Mouse (Mus musculus): ENCODE results near the gene Fam166b. TPM values are rescaled to one million over a fixed set of nuclear protein-coding genes. Genes with fewer than 3 reads are reported as not detected.

The Fam166b gene
- total and polyA plus RNA-seq, 3 experiments, result 1.4 TPM; not detected in 2

- no peak overlapping the region for H3K9ac ChIP-seq (ENCODE audit: low read depth, low read length)
- peaks cover 3% of the 10 kb centered on the region for H3K36me3 ChIP-seq (ENCODE audit: control insufficient read depth, insufficient read depth, low read length)
- WGBS, result 89% methylated on average over 14 of the region's 14 CpGs
- H3K79me2 ChIP-seq (replicated peaks; ENCODE audit: control insufficient read depth, insufficient read depth, low read length), result peaks cover 10% of the 10 kb centered on the region
- TF ChIP-seq POLR2A (IDR thresholded peaks at IDR 0.05; ENCODE audit: insufficient read depth, low read depth, low read length) (no peak), CTCF (IDR thresholded peaks at IDR 0.05) (no peak), EP300 (IDR thresholded peaks at IDR 0.05; ENCODE audit: insufficient read depth, low read depth, low read length) (no peak)
- peaks cover 15% of the 10 kb centered on the region for H3K4me1 ChIP-seq (ENCODE audit: control insufficient read depth, insufficient read depth, low read length)
- H3K4me3 ChIP-seq, result no peak overlapping the region
- DNase-seq, result peak in 1 of 2 experiments; percentile 19
- H3K27ac ChIP-seq, result no peak overlapping the region
- no peaks in the 10 kb centered on the region for H3K27me3 ChIP-seq (ENCODE audit: control insufficient read depth, insufficient read depth, low read length)
- intact Hi-C loops (cut with DNase I), result no loop called here
These were observed 14.2 kb downstream of the Fam166b start for GRCm38 (mm10) chr4:43414761-43415160.

GRCm38 (mm10) chr4:43407071-43407920 is 21.6 kb downstream of the Fam166b start:
- H3K9ac ChIP-seq (ENCODE audit: low read depth, low read length), result peak overlapping the region; percentile 67
- peak in 1 of 2 experiments; percentile 29 for DNase-seq
- H3K4me3 ChIP-seq, result peak overlapping the region; percentile 44
- no peak for TF ChIP-seq EP300 (IDR thresholded peaks at IDR 0.05; ENCODE audit: insufficient read depth, low read depth, low read length)
- no peak for TF ChIP-seq POLR2A (IDR thresholded peaks at IDR 0.05; ENCODE audit: insufficient read depth, low read depth, low read length)
- no peak for TF ChIP-seq CTCF (IDR thresholded peaks at IDR 0.05)
- peaks cover 25% of the 10 kb centered on the region for H3K4me1 ChIP-seq (ENCODE audit: control insufficient read depth, insufficient read depth, low read length)
- 43% methylated on average over 12 of the region's 12 CpGs for WGBS
- peak overlapping the region; percentile 98 for H3K27ac ChIP-seq
- H3K36me3 ChIP-seq (ENCODE audit: control insufficient read depth, insufficient read depth, low read length), result peaks cover 9% of the 10 kb centered on the region
- H3K79me2 ChIP-seq (replicated peaks; ENCODE audit: control insufficient read depth, insufficient read depth, low read length), result peaks cover 8% of the 10 kb centered on the region
- intact Hi-C loops (cut with DNase I), result loop anchor here (5.0 to 10.0 kb wide), 2 partner anchors 70 to 362 kb away; partner anchors contain the start of gene Fam214b
- H3K27me3 ChIP-seq (ENCODE audit: control insufficient read depth, insufficient read depth, low read length), result no peaks in the 10 kb centered on the region

GRCm38 (mm10) chr4:43406162-43406971 is 22.6 kb downstream of the Fam166b start:
- H3K79me2 ChIP-seq (replicated peaks; ENCODE audit: control insufficient read depth, insufficient read depth, low read length), result peaks cover 8% of the 10 kb centered on the region
- peak overlapping the region; percentile 72 for H3K9ac ChIP-seq (ENCODE audit: low read depth, low read length)
- 10% methylated on average over 28 of the region's 28 CpGs for WGBS
- H3K27me3 ChIP-seq (ENCODE audit: control insufficient read depth, insufficient read depth, low read length), result no peaks in the 10 kb centered on the region
- peak overlapping the region; percentile 44 for H3K4me3 ChIP-seq
- peak; percentile 83 to 88 for DNase-seq
- intact Hi-C loops (cut with DNase I), result loop anchor here (1.0 to 10.0 kb wide), 4 partner anchors 14 to 362 kb away; partner anchors contain the start of gene Fam214b
- peaks cover 32% of the 10 kb centered on the region for H3K4me1 ChIP-seq (ENCODE audit: control insufficient read depth, insufficient read depth, low read length)
- peaks cover 16% of the 10 kb centered on the region for H3K36me3 ChIP-seq (ENCODE audit: control insufficient read depth, insufficient read depth, low read length)
- peak overlapping the region; percentile 98 for H3K27ac ChIP-seq
- TF ChIP-seq POLR2A (IDR thresholded peaks at IDR 0.05; ENCODE audit: insufficient read depth, low read depth, low read length), result peak; percentile 80
- peak; percentile 93 for TF ChIP-seq EP300 (IDR thresholded peaks at IDR 0.05; ENCODE audit: insufficient read depth, low read depth, low read length)
- peak; percentile 79 for TF ChIP-seq CTCF (IDR thresholded peaks at IDR 0.05)

- Histone ChIP-seq H3K9ac (ENCODE audit: low read depth, low read length) (no peak overlapping the region), H3K27ac (peak overlapping the region; percentile 98), H3K4me3 (no peak overlapping the region), H3K79me2 (replicated peaks; ENCODE audit: control insufficient read depth, insufficient read depth, low read length) (peaks cover 8% of the 10 kb centered on the region), H3K36me3 (ENCODE audit: control insufficient read depth, insufficient read depth, low read length) (peaks cover 17% of the 10 kb centered on the region), H3K4me1 (ENCODE audit: control insufficient read depth, insufficient read depth, low read length) (peaks cover 41% of the 10 kb centered on the region), H3K27me3 (ENCODE audit: control insufficient read depth, insufficient read depth, low read length) (no peaks in the 10 kb centered on the region)
- TF ChIP-seq EP300 (IDR thresholded peaks at IDR 0.05; ENCODE audit: insufficient read depth, low read depth, low read length), result no peak
- TF ChIP-seq POLR2A (IDR thresholded peaks at IDR 0.05; ENCODE audit: insufficient read depth, low read depth, low read length), result no peak
- TF ChIP-seq CTCF (IDR thresholded peaks at IDR 0.05), result no peak
- 89% methylated on average over 10 of the region's 10 CpGs for WGBS
- intact Hi-C loops (cut with DNase I), result loop anchor here (5.0 to 10.0 kb wide), 2 partner anchors 67 to 360 kb away; partner anchors contain the start of gene Fam214b
- no peak for DNase-seq
These were observed 24.2 kb downstream of the Fam166b start for GRCm38 (mm10) chr4:43404697-43405096.

GRCm38 (mm10) chr4:43402212-43402611 is 26.7 kb downstream of the Fam166b start:
- TF ChIP-seq CTCF (IDR thresholded peaks at IDR 0.05) (no peak), EP300 (IDR thresholded peaks at IDR 0.05; ENCODE audit: insufficient read depth, low read depth, low read length) (peak; percentile 66; the same call in 1 of the 2 replicates), POLR2A (IDR thresholded peaks at IDR 0.05; ENCODE audit: insufficient read depth, low read depth, low read length) (no peak; the same call in 1 of the 2 replicates)
- H3K4me1 ChIP-seq (ENCODE audit: control insufficient read depth, insufficient read depth, low read length), result peaks cover 47% of the 10 kb centered on the region
- peak overlapping the region; percentile 28 for H3K9ac ChIP-seq (ENCODE audit: low read depth, low read length)
- H3K36me3 ChIP-seq (ENCODE audit: control insufficient read depth, insufficient read depth, low read length), result peaks cover 12% of the 10 kb centered on the region
- peaks cover 5% of the 10 kb centered on the region; the same call in 1 of the 2 replicates for H3K79me2 ChIP-seq (replicated peaks; ENCODE audit: control insufficient read depth, insufficient read depth, low read length)
- intact Hi-C loops (cut with DNase I), result loop anchor here (10.0 kb wide), 1 partner anchor 357 kb away; the partner anchor contains the start of gene Fam214b
- H3K27me3 ChIP-seq (ENCODE audit: control insufficient read depth, insufficient read depth, low read length), result no peaks in the 10 kb centered on the region
- H3K27ac ChIP-seq, result peak overlapping the region; percentile 92
- WGBS, result 17% methylated on average over 9 of the region's 9 CpGs
- no peak overlapping the region for H3K4me3 ChIP-seq
- peak; percentile 56 to 64 for DNase-seq

All from heart, adult 2 months (tissue).